Mouse (Mus musculus): ENCODE data around the gene Ndufs8.

GRCm38 (mm10) chr19:3960211-3960610 is 47.6 kb upstream of the Ndufs8 start:
- TF ChIP-seq EP300 (IDR thresholded peaks at IDR 0.05; ENCODE audit: low read length) (no peak), TCF12 (IDR thresholded peaks at IDR 0.05; ENCODE audit: low read depth, low read length) (no peak), CHD2 (IDR thresholded peaks at IDR 0.05; ENCODE audit: low read length) (no peak), NRF1 (IDR thresholded peaks at IDR 0.05; ENCODE audit: low read depth, low read length) (no peak), ZC3H11A (IDR thresholded peaks at IDR 0.05; ENCODE audit: low read depth, low read length) (no peak), POLR2A (IDR thresholded peaks at IDR 0.05; ENCODE audit: low read depth, low read length) (no peak), TBP (conservative IDR thresholded peaks at IDR 0.05; ENCODE audit: low read depth, low read length) (no peak)

Data from CH12.LX (cell line).